Mouse (Mus musculus) brain, adult 2 months (tissue): Measurements from ENCODE around the gene Olfr961.

Experiments
- DNase-seq: peaks from one replicate; pipeline ENCODE4 v3.0.0; 2011; ENCODE audit warnings: low read depth, low spot score

Gene Olfr961

DNA sequence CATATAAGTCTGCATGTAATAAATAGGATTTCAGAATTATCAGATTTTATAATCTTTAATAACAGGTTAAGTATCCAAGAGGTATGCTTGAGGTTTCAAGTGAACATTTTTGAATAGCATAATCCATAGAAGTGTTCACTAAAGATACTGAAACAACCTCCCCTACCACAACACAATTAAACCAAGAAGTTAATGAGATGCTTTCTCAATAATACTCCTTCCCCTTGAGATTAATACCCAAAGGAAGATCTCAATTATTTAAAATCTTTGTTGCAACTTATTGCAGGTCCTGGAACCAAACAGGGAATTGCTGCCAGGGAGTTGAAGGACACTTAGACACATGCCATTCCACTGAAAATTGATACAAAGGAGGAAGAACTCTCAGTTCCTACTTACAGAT, at the start of gene Olfr961:
Gene Olfr961 (plus strand): TSS at position 301 of the 400 bp plus-strand sequence.
- no peak for DNase-seq

DNA sequence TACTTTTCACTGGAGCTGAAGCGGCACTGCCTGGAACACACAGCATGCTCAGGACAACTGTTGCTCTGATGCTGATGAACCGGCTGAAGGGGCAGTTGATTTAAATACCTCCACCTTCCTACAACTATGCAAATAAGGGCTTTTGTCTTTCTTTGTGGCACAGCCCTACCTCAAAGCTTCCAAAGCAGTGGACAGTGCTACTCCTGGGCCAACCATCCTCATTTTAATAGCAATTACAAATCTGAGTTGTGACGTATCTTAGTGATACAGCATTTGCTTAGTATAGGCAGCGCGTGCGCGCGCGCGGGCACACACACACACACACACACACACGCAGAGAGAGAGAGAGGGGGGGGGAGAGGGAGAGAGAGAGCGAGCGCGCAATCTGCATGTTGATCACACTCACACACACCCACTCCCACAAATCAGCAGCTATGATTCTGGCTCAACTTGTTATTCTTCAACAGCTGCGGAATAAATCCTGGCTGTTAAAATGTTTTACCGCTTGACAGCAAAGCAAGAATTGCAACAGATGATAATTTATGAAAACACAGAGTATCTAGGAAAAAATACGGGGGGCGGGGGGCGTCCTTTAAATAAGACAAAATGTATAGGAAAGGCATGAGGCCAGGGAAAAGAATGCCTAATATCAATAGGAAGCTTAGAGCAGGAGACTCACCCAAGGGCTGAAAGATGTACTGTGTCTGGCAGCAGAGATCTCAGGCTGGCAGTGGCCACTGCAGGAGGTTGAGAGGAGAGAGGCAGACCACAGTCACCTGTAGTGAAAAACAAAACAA, 42.2 kb upstream of the Olfr961 start:
- DNase-seq: peak; percentile 67

DNA sequence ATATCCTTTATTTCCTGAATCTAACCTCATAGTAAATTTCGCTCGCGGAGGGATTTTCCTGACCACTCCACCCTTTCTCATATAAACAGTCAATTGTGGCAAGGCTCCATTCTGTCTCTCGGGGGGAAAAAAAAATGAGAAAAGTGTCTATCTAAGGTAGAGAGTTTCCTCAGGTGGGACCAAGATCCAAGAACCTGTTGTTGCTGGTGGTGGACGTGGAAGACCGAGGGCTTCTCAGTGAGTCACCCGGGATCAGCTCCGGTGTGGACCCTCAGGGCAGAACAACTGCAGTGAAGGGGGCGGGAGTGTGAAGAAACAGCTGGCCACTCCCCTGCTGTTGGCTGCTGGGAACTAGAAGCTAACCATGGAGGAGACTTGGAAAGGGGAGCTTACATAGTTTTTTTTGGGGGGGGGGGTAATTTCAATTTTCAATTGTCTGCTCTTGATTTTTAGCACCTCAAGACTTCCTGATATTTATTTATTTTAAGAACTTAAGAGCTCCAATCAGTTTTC, 41.5 kb upstream of the Olfr961 start:
- DNase-seq: peak; percentile 10

DNA sequence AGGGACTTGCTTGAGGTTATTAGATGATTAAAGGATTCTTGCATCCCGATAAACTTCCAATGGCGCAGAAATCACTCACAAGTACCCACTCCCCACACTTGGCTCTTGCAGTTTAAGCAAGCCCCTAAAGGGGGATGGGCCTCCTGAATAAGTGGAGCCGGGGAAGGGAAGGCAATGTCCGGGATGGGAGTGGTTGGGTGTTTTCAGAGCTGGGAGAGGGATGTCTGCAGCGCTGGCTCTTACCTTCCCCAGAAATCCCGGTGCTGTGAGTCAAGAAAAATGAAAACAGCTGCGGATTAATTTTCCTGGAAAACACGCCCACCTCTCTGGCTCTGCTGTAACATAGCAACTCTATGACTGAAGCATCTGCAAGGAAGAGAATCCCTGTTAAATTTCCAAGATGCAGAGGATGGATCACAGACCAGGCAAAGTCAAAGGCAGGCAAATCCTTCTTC, 40.9 kb upstream of the Olfr961 start, which contains the start of gene AW551984:
Gene AW551984 (minus strand): TSS at position 405 of the 455 bp plus-strand sequence.
- DNase-seq: peak; percentile 49

DNA sequence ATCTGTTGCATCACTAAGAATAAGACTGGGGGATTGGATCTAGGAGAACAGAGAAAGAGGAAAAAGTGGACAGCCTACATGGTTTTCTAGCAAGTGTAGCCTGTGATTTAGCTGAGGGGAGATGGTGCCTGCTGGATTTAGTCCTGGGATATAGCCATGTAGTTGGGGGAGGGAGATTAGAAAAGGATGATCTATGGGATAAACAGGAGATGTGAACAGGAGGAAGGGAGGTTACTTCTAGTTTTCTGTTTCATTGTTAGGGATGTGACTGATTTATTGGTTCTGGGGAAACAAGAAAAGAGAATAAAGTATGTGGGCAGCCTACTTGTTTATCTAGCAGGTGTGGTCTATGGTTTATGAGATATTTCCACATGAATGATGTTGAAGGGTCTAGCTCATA, 36.4 kb upstream of the Olfr961 start:
- DNase-seq: no peak

DNA sequence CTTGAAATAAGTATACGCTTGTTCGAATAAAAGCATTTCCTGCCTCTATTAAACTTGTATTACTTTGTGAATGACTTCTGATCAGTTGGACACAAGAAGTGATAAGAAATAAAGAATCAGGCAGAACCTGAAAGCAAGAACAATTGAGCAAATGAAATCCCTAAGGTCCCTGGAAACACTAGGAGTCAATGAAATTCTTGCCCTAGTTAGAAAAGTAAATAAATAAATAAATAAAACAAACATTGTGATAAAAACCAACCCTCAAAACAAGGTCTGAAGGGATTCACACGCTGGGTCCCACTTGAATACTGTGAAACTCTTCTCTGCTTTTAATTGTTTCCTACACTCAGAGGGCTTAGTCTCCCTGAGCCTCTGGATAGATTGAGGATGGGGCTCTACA, 34.5 kb upstream of the Olfr961 start, which contains the start of gene Olfr148:
Gene Olfr148 (plus strand): TSS at position 301 of the 400 bp plus-strand sequence.
- DNase-seq: no peak

DNA sequence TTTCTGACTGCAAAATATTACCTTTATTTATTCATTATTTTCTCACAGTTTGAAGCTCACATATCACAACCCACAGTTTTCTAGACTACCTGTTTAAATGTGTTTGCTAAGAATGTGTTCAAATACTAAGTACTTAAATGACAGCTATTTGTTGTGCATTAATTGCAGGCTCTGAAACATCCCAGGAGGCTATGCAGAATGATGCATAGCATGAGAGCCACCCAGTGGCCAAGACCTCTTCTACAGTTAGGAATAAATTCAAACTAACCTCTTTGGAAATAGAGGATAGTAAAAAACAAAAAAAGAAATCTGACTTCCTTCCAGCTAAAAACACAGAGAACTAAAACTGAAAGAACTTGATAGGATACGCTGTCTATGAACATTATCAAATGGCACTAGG, 32.9 kb upstream of the Olfr961 start:
- DNase-seq: peak; percentile 55

DNA sequence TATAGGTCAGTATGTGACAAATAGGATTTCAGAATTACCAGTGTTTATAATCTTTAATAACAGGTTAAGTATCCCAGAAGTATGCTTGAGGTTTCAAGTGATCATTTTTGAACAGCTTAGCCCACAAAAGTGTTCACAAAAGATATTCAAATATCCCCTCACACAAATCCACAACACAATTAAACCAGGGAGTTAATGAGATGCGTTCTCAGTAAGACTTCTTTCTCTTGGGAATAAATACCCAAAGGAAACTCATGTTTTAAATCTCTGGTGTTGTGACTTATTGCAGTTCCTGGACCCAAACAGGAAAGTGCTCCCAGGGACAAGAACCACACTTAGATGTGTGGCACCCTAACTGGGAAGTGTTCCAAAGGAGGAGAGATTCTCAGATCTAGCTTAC, 23.8 kb upstream of the Olfr961 start, which contains the start of gene Olfr960:
Gene Olfr960 (plus strand): TSS at position 301 of the 400 bp plus-strand sequence.
- DNase-seq: no peak

DNA sequence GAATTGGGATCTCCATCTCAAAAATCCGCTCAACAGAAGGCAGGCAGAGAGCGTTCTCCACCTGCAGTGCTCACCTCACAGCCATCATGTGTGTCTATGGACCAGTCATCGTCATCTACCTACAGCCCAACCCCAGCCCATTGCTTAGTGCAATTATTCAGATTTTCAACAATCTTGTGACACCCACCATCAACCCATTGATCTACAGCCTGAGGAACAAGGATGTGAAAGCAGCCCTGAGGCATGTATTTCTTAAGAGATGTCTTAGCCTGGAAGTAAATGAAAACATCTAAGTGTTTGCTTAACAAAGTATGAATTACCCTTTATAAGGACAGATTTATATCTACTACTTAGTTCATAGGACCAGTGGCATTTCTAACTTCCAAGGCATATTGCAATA, 21.1 kb upstream of the Olfr961 start:
- no peak for DNase-seq

DNA sequence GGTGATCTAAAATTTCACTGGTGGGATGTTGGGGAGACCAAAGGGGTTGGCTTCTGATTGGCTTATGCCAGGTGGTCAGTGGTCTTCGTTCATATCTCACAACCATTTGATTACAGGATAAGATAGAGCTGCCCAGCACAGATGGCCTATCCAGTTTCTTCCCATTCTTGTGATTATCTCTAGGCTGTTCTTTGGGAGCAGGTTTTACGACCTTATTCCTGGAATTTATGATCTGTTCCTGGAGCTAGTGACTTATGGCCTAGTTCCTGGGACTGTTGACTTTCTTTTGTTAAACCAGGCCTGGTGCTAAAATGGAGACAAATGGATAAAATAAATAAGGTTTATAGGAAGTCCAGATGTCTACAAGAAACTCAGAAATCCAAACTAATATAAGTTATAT, 20.2 kb upstream of the Olfr961 start:
- no peak for DNase-seq

DNA sequence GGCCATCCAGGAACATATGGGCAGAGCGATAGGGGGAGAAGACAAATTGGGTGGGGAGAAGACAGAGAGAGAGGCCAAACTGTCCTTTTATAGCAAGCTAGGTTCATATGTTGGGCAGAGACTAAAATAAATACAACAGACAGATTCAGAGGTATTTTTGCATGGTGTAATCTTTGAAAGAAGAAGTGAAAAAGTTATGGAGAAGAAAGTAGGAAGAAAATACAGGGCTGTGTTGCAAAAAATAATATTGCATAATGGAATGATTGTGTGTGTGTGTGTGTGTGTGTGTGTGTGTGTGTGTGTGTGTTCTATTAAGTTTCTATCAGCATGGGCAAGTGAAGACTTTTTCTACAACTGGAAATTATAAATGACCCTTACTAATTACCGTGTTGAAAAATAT, 15.8 kb upstream of the Olfr961 start:
- no peak for DNase-seq

DNA sequence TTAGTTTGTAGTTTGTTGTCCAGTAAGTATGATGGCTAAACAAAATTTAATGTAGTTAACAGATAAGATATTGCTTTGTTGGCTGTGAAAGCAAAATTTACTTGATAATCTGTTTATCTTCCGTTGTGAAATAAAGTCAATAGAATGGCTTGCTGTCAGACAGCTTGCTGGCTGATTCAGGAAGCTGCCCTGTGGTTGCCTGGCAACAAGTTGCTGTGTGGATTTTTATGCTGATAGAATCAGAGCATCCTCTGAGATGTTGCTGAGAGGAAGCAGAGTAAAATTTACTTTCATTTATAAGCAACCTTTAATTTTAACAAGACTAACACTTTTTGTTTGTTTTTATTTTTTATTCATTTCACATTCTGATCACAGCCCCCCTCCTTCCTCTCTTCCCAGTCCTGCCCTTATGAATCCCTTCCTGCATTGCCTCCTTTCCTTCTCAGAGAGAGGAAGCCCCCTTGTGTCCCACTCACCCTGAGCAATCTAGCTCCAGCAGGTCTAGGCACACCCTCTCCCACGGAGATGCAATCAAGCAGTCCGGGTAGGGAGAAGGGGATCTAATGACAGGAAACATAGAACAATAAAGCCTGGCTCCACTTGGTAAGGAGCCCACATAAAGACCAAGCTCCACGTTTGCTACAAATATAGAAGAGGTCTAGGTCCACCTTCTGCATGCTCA, 10.8 kb upstream of the Olfr961 start:
- DNase-seq: peak; percentile 75

DNA sequence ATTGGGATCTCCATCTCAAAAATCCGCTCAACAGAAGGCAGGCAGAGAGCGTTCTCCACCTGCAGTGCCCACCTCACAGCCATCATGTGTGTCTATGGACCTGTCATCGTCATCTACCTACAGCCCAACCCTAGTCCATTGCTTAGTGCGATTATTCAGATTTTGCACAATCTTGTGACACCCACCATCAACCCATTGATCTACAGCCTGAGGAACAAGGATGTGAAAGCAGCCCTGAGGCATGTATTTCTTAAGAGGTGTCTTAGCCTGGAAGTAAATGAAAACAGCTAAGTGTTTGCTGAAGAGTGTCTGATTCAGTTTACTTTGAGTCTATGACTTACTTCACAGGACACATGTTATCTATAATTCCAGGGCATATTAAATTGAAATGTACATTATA, 2.5 kb downstream of the Olfr961 start:
- DNase-seq: no peak

DNA sequence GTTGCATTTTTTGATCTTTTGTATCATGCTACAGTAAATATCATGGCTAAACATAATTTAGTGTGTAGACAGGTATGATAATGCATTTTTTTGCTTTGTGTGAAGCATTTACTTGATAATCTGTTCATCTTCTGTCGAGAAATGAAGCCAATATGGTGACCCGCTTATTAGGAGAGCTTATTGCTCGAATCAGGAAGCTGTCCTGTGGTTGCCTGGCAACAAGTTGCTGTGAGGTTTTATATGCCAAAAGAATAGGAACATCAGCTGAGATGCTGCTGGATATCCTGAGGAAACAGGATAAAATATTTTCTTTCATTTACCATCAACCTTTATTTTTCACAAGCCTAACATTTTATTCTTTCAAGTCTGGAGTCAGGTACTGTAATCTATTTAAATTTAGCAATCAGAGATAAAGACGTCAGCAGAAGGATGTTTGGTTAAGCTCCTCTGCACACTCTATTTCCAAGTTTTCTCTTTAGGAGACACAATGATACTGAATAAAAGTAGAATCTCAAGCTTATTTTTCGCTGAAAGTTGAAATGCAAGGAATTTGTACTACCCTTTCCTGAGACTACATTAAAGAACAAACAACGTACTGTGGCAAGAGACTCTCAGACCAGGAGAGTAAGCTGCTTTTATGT, 10.0 kb downstream of the Olfr961 start:
- DNase-seq: peak; percentile 54

DNA sequence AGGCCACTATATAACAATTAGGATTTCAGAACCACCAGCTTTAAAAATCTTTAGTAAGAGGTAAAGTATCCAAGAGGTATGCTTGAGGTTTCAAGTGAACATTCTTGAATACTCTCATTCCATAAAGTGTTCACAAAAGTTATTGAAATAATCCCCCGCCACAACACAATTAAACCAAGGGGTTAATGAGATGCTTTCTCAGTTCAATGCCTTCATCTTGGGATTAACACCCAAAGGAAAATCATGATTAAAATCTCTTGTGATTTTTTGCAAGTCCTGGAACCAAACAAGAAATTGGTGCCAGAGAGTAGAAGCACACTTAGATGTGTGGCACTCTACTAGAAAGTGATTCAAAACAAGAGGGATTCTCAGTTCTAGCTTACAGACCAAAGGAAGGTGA, 22.0 kb downstream of the Olfr961 start, which contains the start of gene Olfr963:
Gene Olfr963 (plus strand): TSS at position 301 of the 400 bp plus-strand sequence.
- no peak for DNase-seq

DNA sequence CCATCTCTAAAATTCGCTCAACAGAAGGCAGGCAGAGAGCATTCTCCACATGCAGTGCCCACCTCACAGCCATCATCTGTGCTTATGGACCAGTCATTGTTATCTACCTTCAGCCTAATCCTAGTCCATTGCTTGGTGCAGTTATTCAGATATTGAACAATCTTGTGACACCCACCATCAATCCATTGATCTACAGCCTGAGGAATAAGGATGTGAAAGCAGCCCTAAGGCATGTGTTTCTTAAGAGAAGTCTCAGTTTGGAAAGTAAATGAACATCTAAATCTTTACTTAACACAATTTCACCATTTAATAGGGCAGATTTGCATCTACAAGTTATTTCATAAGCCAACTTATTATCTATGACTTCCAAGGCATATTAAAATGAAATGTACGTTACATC, 24.8 kb downstream of the Olfr961 start:
- DNase-seq: no peak

DNA sequence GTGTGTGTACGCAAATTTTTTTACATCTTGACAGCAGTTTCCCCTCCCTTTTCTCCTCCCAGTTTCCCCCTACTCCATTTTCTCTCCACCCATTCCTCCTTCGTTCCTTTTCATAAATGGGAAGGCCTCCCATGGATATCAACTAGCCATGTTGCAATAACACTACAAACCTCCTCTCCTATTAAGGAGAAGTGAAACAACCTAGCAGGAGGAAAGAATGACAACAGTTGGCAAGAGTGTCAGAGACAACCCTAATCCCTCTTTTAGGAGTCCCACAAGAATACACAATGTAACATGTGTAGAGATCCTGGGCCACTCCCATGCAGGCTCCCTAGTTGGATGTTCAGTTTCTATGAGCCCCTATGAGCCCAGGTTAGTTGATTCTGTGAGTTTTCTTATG, 29.9 kb downstream of the Olfr961 start:
- DNase-seq: no peak

DNA sequence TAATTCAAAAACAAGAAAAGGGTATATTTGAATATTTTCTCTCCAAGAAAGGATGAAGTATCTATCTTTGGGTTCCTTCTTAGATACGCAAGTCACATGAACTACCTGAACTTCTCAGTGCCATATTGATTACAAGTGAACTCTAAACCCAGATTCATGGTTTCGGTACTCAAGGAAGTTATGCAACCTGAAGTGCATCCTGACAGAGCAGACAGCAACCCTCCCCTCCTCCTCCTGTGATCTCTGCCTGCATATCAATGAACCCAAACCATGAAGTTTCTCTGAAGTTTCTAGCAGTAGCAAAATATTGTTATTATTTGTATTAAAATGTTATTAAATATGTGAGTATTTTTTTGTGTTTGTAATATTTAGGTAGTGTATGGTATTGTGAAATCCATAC, 33.7 kb downstream of the Olfr961 start:
- no peak for DNase-seq

DNA sequence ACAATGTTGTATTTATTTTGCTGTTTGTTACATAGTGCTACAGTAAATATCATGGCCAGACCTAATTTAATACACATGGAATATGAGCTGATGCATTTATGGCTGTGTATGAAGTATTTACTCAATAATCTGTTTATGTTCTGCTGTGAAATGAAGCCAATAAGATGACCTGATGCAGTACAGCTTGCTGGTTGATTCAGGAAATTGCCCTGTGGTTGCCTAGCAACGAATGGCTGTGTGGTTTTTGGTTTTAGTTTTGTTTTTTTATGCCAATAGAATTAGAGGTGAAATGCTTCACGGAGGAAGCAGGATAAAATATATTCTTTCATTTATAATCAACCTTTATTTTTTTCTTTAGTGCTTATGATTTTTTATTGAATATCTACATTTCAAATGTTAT, 34.4 kb downstream of the Olfr961 start:
- DNase-seq: peak; percentile 31
